Mouse (Mus musculus): ENCODE measurements around the gene Cox7a1.
A peak's percentile ranks its signal among the peaks of the same experiment; 100 is the strongest.
"Not testable (repeated sequence)": the region's sequence is repeated elsewhere in the genome, so short reads cannot be mapped to it uniquely, and the experiment has no call there.

Gene Cox7a1

GRCm38 (mm10) chr7:30183879-30184289, at the start of gene Cox7a1:
Gene Cox7a1 (plus strand): TSS chr7:30184144.
- peak; percentile 64 to 80 for DNase-seq

GRCm38 (mm10) chr7:30136826-30137225, 47.1 kb upstream of the Cox7a1 start:
- DNase-seq = peak; percentile 26 to 34

GRCm38 (mm10) chr7:30143170-30143554, 40.8 kb upstream of the Cox7a1 start:
- DNase-seq = no peak

- DNase-seq = peak; percentile 75 to 84
Observed at GRCm38 (mm10) chr7:30143555-30144209, 40.3 kb upstream of the Cox7a1 start.

GRCm38 (mm10) chr7:30147011-30147410, 36.9 kb upstream of the Cox7a1 start:
- DNase-seq = no peak

- no peak for DNase-seq
Observed at GRCm38 (mm10) chr7:30154040-30154439, 29.9 kb upstream of the Cox7a1 start.

- DNase-seq = no peak
Observed at GRCm38 (mm10) chr7:30155507-30155906, 28.4 kb upstream of the Cox7a1 start.

GRCm38 (mm10) chr7:30163113-30163512, 20.8 kb upstream of the Cox7a1 start:
- no peak for DNase-seq

- no peak for DNase-seq
Observed at GRCm38 (mm10) chr7:30164745-30165144, 19.2 kb upstream of the Cox7a1 start.

- no peak for DNase-seq
Observed at GRCm38 (mm10) chr7:30168914-30169582, 14.9 kb upstream of the Cox7a1 start.

GRCm38 (mm10) chr7:30169583-30170282, 14.2 kb upstream of the Cox7a1 start, which contains the start of gene Zfp146:
Gene Zfp146 (minus strand): TSS chr7:30169750.
- peak; percentile 92 to 94 for DNase-seq

GRCm38 (mm10) chr7:30170283-30170951, 13.5 kb upstream of the Cox7a1 start:
- DNase-seq = no peak

GRCm38 (mm10) chr7:30176474-30176873, 7.5 kb upstream of the Cox7a1 start:
- no peak for DNase-seq

GRCm38 (mm10) chr7:30178256-30178655, 5.7 kb upstream of the Cox7a1 start:
- no peak for DNase-seq

GRCm38 (mm10) chr7:30181308-30181707, 2.6 kb upstream of the Cox7a1 start:
- DNase-seq = peak; percentile 82 to 88

GRCm38 (mm10) chr7:30181929-30182328, 2.0 kb upstream of the Cox7a1 start:
- peak in 1 of 2 experiments; percentile 45 for DNase-seq

- DNase-seq = not testable (repeated sequence)
Observed at GRCm38 (mm10) chr7:30183189-30183588, 755 bp upstream of the Cox7a1 start.

- DNase-seq = no peak
Observed at GRCm38 (mm10) chr7:30184641-30185348, 851 bp downstream of the Cox7a1 start.

GRCm38 (mm10) chr7:30188344-30189115, 4.6 kb downstream of the Cox7a1 start:
- peak in 1 of 2 experiments; percentile 55 for DNase-seq

- DNase-seq = no peak
Observed at GRCm38 (mm10) chr7:30189116-30189491, 5.2 kb downstream of the Cox7a1 start.

- DNase-seq = no peak
Observed at GRCm38 (mm10) chr7:30192088-30192487, 8.1 kb downstream of the Cox7a1 start.

- DNase-seq = no peak
Observed at GRCm38 (mm10) chr7:30193013-30193412, 9.1 kb downstream of the Cox7a1 start.

All from cerebellum, postnatal 25 days (tissue).